Mouse (Mus musculus) small intestine, adult 2 months (tissue): Measurements from ENCODE around the gene 9330182O14Rik.

Experiments used
- CTCF ChIP-seq: fragments of 200-500 bp; IDR thresholded peaks from 2 replicates; pipeline ENCODE4 v1.5.1; 2012; ENCODE audit warnings: low read depth, mild to moderate bottlenecking, control low read depth, inconsistent platforms, low read length, moderate library complexity, mixed read lengths; ENCODE audit not compliant: insufficient replicate concordance, insufficient read length; ENCODE audit errors: extremely low read depth
- POLR2A ChIP-seq: fragments of 200-500 bp; IDR thresholded peaks from 2 replicates; pipeline ENCODE4 v1.6.1; 2012; ENCODE audit warnings: low read depth, mild to moderate bottlenecking, control low read depth, inconsistent platforms, low read length, moderate library complexity

DNA sequence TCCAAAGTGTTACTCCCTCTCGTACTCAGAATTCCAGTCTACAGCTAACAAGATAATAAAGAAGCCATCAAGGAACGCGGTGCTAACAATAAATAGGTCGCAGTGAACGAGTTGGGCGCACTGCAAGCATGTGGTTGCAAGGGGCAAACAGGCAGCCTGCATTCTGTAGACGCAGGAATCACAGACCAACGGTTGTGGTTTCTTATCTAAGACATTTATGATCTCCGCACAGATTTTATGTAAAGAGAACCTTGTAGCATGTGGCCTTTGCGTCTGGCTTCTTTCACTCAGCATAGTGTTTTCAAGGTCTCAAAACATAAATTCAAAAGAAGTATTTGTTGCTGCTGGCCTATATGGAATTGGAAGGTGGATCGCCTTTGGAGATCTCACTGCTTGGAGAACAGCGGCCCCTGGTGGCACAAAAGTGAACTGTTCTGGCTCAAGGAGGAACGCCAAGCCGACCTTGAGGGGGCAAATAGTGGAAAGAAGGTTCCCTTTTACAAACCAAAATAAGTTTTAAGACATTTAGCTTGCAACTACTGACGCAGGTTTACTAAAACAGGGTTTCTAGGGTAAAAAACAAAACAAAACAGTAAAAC lies 3.2 kb upstream of the 9330182O14Rik start:
- TF ChIP-seq POLR2A (no peak), CTCF (peak; percentile 97; the same call in 1 of the 2 replicates)
